In genomic region chr5:72480456-72480855, GRCm38 (mm10) we compare ENCODE assay signal across 32 mouse cellular contexts. TPM values are rescaled to one million over a fixed set of nuclear protein-coding genes. Genes with fewer than 3 reads are reported as not detected.
DNase-seq lines count a peak whose midpoint lies in the region; ATAC-seq and TF ChIP-seq lines count a peak whose summit lies in the region.
"Had no signal": no experiment of that assay in that cellular context is flagged by ENCODE, and none has a peak within 500 bp of the region (broad histone marks: within the 10 kb centered on the region; RNA-seq: fewer than 3 reads in every experiment).

No protein-coding gene starts in this region.

- H3K9me3 ChIP-seq in hindbrain, embryonic 11.5 days (ENCODE audit: control insufficient read depth, low read length) = no peaks in the 10 kb centered on the region
- no peaks in the 10 kb centered on the region for H3K9me3 ChIP-seq in hindbrain, embryonic 13.5 days
- H3K9me3 ChIP-seq in embryonic facial prominence, embryonic 10.5 days = no peaks in the 10 kb centered on the region
- no peaks in the 10 kb centered on the region for H3K9me3 ChIP-seq in neural tube, embryonic 11.5 days (ENCODE audit: control insufficient read depth, low read length)
- no peaks in the 10 kb centered on the region for H3K9me3 ChIP-seq in lung, postnatal 0 days (ENCODE audit: low read length)
- H3K9me3 ChIP-seq: embryonic facial prominence, embryonic 15.5 days; forebrain, embryonic 13.5 days; heart, embryonic 13.5 days; hindbrain, embryonic 12.5 days; midbrain, embryonic 10.5 days; midbrain, embryonic 15.5 days; neural tube, embryonic 12.5 days had no signal

- no peaks in the 10 kb centered on the region for H3K27me3 ChIP-seq in hindbrain, embryonic 11.5 days (ENCODE audit: control insufficient read depth, insufficient read depth, low read length)
- H3K27me3 ChIP-seq in hindbrain, embryonic 13.5 days = no peaks in the 10 kb centered on the region
- H3K27me3 ChIP-seq in embryonic facial prominence, embryonic 10.5 days (replicated peaks; ENCODE audit: low read depth, poor library complexity, severe bottlenecking) = no peaks in the 10 kb centered on the region
- no peaks in the 10 kb centered on the region for H3K27me3 ChIP-seq in neural tube, embryonic 11.5 days (ENCODE audit: control insufficient read depth, insufficient read depth, low read length)
- no peaks in the 10 kb centered on the region for H3K27me3 ChIP-seq in lung, postnatal 0 days (replicated peaks; ENCODE audit: insufficient read depth, low read length)
- H3K27me3 ChIP-seq: embryonic facial prominence, embryonic 15.5 days; forebrain, embryonic 13.5 days; heart, embryonic 13.5 days; hindbrain, embryonic 12.5 days; midbrain, embryonic 15.5 days; neural tube, embryonic 12.5 days had no signal

- TF ChIP-seq POLR2A in brain, embryonic 14.5 days (IDR thresholded peaks at IDR 0.05; ENCODE audit: borderline replicate concordance, extremely low read depth, insufficient read depth, insufficient read length, poor library complexity, severe bottlenecking) = no peak

- H3K9ac ChIP-seq in hindbrain, embryonic 11.5 days (ENCODE audit: low read depth, low read length) = no peak overlapping the region
- no peak overlapping the region for H3K9ac ChIP-seq in hindbrain, embryonic 13.5 days
- H3K9ac ChIP-seq in neural tube, embryonic 11.5 days (ENCODE audit: low read length) = no peak overlapping the region
- H3K9ac ChIP-seq in lung, postnatal 0 days (replicated peaks; ENCODE audit: low read depth) = no peak overlapping the region
- H3K9ac ChIP-seq: embryonic facial prominence, embryonic 15.5 days; forebrain, embryonic 13.5 days; heart, embryonic 13.5 days; hindbrain, embryonic 12.5 days; liver, embryonic 14.5 days; midbrain, embryonic 15.5 days; neural tube, embryonic 12.5 days had no signal

- ATAC-seq in hindbrain, embryonic 11.5 days (ENCODE audit: low FRiP score) = no peak
- no peak for ATAC-seq in hindbrain, embryonic 13.5 days (ENCODE audit: low FRiP score)
- no peak for ATAC-seq in neural tube, embryonic 11.5 days (ENCODE audit: insufficient read depth, low FRiP score, low TSS enrichment)
- ATAC-seq in lung, postnatal 0 days = no peak
- ATAC-seq: activated CD4-positive, CD25-positive, alpha-beta regulatory T cell, adult 4 months; forebrain, embryonic 13.5 days; inflammation-experienced regulatory T-cells, adult 6 months; midbrain, embryonic 15.5 days had no signal

- H3K27ac ChIP-seq in hindbrain, embryonic 11.5 days (ENCODE audit: low read depth, low read length) = no peak overlapping the region
- H3K27ac ChIP-seq in hindbrain, embryonic 13.5 days = no peak overlapping the region
- H3K27ac ChIP-seq in embryonic facial prominence, embryonic 10.5 days (replicated peaks) = no peak overlapping the region
- H3K27ac ChIP-seq in neural tube, embryonic 11.5 days (ENCODE audit: low read depth, low read length) = no peak overlapping the region
- H3K27ac ChIP-seq in lung, postnatal 0 days (ENCODE audit: low read length) = no peak overlapping the region
- H3K27ac ChIP-seq: embryonic facial prominence, embryonic 15.5 days; forebrain, embryonic 13.5 days; heart, embryonic 13.5 days; hindbrain, embryonic 12.5 days; liver, embryonic 14.5 days; midbrain, embryonic 10.5 days; midbrain, embryonic 15.5 days; neural tube, embryonic 12.5 days had no signal

- no peak for TF ChIP-seq EP300 in lung, postnatal 0 days (IDR thresholded peaks at IDR 0.05)

- no peak overlapping the region for H3K4me2 ChIP-seq in hindbrain, embryonic 11.5 days (replicated peaks; ENCODE audit: low read depth, low read length)
- no peak overlapping the region for H3K4me2 ChIP-seq in hindbrain, embryonic 13.5 days
- no peak overlapping the region for H3K4me2 ChIP-seq in neural tube, embryonic 11.5 days (ENCODE audit: low read depth)
- H3K4me2 ChIP-seq in lung, postnatal 0 days (replicated peaks; ENCODE audit: low read depth, low read length) = no peak overlapping the region
- H3K4me2 ChIP-seq: embryonic facial prominence, embryonic 15.5 days; forebrain, embryonic 13.5 days; heart, embryonic 13.5 days; hindbrain, embryonic 12.5 days; midbrain, embryonic 15.5 days; neural tube, embryonic 12.5 days had no signal

- no peak overlapping the region for H3K4me3 ChIP-seq in hindbrain, embryonic 11.5 days (ENCODE audit: low read depth, low read length)
- H3K4me3 ChIP-seq in hindbrain, embryonic 13.5 days = no peak overlapping the region
- no peak overlapping the region for H3K4me3 ChIP-seq in embryonic facial prominence, embryonic 10.5 days
- no peak overlapping the region for H3K4me3 ChIP-seq in neural tube, embryonic 11.5 days (ENCODE audit: low read depth, low read length)
- H3K4me3 ChIP-seq in lung, postnatal 0 days (ENCODE audit: low read depth, low read length) = no peak overlapping the region
- H3K4me3 ChIP-seq: embryonic facial prominence, embryonic 15.5 days; forebrain, embryonic 13.5 days; heart, embryonic 13.5 days; hindbrain, embryonic 12.5 days; midbrain, embryonic 10.5 days; midbrain, embryonic 15.5 days; neural tube, embryonic 12.5 days had no signal

- H3K36me3 ChIP-seq in hindbrain, embryonic 11.5 days (ENCODE audit: control insufficient read depth, insufficient read depth, low read length) = no peaks in the 10 kb centered on the region
- H3K36me3 ChIP-seq in hindbrain, embryonic 13.5 days = no peaks in the 10 kb centered on the region
- no peaks in the 10 kb centered on the region for H3K36me3 ChIP-seq in embryonic facial prominence, embryonic 10.5 days (replicated peaks)
- H3K36me3 ChIP-seq in neural tube, embryonic 11.5 days (ENCODE audit: control insufficient read depth, insufficient read depth, low read length) = no peaks in the 10 kb centered on the region
- H3K36me3 ChIP-seq in lung, postnatal 0 days (ENCODE audit: insufficient read depth, low read length) = no peaks in the 10 kb centered on the region
- H3K36me3 ChIP-seq: embryonic facial prominence, embryonic 15.5 days; heart, embryonic 13.5 days; hindbrain, embryonic 12.5 days; midbrain, embryonic 10.5 days; midbrain, embryonic 15.5 days; neural tube, embryonic 12.5 days had no signal

- no peaks in the 10 kb centered on the region for H3K4me1 ChIP-seq in hindbrain, embryonic 11.5 days (replicated peaks; ENCODE audit: control insufficient read depth, insufficient read depth, low read length)
- H3K4me1 ChIP-seq in hindbrain, embryonic 13.5 days (replicated peaks) = no peaks in the 10 kb centered on the region
- H3K4me1 ChIP-seq in embryonic facial prominence, embryonic 10.5 days = peaks cover 26% of the 10 kb centered on the region
- no peaks in the 10 kb centered on the region for H3K4me1 ChIP-seq in neural tube, embryonic 11.5 days (ENCODE audit: control insufficient read depth, insufficient read depth, low read length)
- H3K4me1 ChIP-seq in lung, postnatal 0 days (ENCODE audit: insufficient read depth, low read depth, low read length) = no peaks in the 10 kb centered on the region
- H3K4me1 ChIP-seq: embryonic facial prominence, embryonic 15.5 days; forebrain, embryonic 13.5 days; heart, embryonic 13.5 days; midbrain, embryonic 15.5 days; neural tube, embryonic 12.5 days had no signal

- DNase-seq in hindbrain, embryonic 11.5 days (ENCODE audit: low spot score) = peak; percentile 27
- DNase-seq in brain, embryonic 14.5 days (ENCODE audit: low read depth) = peak; percentile 13
- peak; percentile 80 for DNase-seq in embryonic facial prominence, embryonic 10.5 days (ENCODE audit: low spot score)
- peak; percentile 29 for DNase-seq in neural tube, embryonic 11.5 days (ENCODE audit: low spot score)
- DNase-seq in lung, postnatal 0 days (ENCODE audit: low spot score) = no peak
- no peak for DNase-seq in right cerebral cortex, postnatal 36 days (ENCODE audit: low spot score in 2 of 2)
- DNase-seq: adrenal gland, adult 2 months; adrenal gland, postnatal 36 days; cerebellum, adult 2 months; cerebellum, postnatal 14 days; gastrocnemius, postnatal 25 days; heart, adult 18-20 months; heart, postnatal 10 days; kidney, adult 18-20 months; kidney, postnatal 36 days; left cerebral cortex, postnatal 4 days; liver; lung, adult 2 months; lung, postnatal 14 days; thymus, postnatal 4 days had no signal

- WGBS in hindbrain, embryonic 11.5 days = 29% methylated on average over 7 of the region's 7 CpGs
- WGBS in hindbrain, embryonic 13.5 days = 27% methylated on average over 7 of the region's 7 CpGs
- 17% methylated on average over 7 of the region's 7 CpGs for WGBS in embryonic facial prominence, embryonic 10.5 days
- 28% methylated on average over 7 of the region's 7 CpGs for WGBS in neural tube, embryonic 11.5 days
- WGBS in lung, postnatal 0 days = 38% methylated on average over 7 of the region's 7 CpGs

- no peak for TF ChIP-seq CTCF in brain, embryonic 14.5 days (IDR thresholded peaks at IDR 0.05; ENCODE audit: borderline replicate concordance, extremely low read depth, insufficient read depth, insufficient read length)
- no peak for TF ChIP-seq CTCF in lung, postnatal 0 days (IDR thresholded peaks at IDR 0.05)

RNA-seq across cellular contexts. Expression of gene Corin, which starts 23.8 kb away (rescaled TPM):
- 8.8 and 10.2 TPM in 2 replicates for polyA plus RNA-seq in hindbrain, embryonic 11.5 days (2014; fragmentation: Nextera tagmentation; extraction: Ambion mirVana)
- polyA plus RNA-seq in hindbrain, embryonic 13.5 days (2015; fragmentation: Nextera tagmentation; extraction: Ambion mirVana) = 4.6 and 4.8 TPM in 2 replicates
- polyA plus RNA-seq in brain, embryonic 14.5 days (2012; rRNA removed) = 0.81 and 2.3 TPM in 2 replicates
- 1.4 and 1.9 TPM in 2 replicates for polyA plus RNA-seq in embryonic facial prominence, embryonic 10.5 days (2016; fragmentation: Nextera tagmentation; extraction: Ambion mirVana)
- 4.6 and 7.0 TPM in 2 replicates for polyA plus RNA-seq in neural tube, embryonic 11.5 days (2014; fragmentation: Nextera tagmentation; extraction: Ambion mirVana)
- polyA plus RNA-seq in lung, postnatal 0 days (2015; fragmentation: Nextera tagmentation; extraction: Ambion mirVana) = 0.85 and 1.1 TPM in 2 replicates
- polyA plus RNA-seq: small intestine, adult 2 months had no signal

Comparison
In these comparisons a context has a peak if more than half of its experiments do, and no peak if none do; other contexts are left out.
1. DNase-seq: peak in hindbrain, embryonic 11.5 days (single experiment), brain, embryonic 14.5 days (single experiment), embryonic facial prominence, embryonic 10.5 days (single experiment) and neural tube, embryonic 11.5 days (single experiment); none in lung, postnatal 0 days (single experiment) and right cerebral cortex, postnatal 36 days (0 of 2).